Mouse (Mus musculus): ENCODE data around the gene 1810055G02Rik. TPM values are rescaled to one million over a fixed set of nuclear protein-coding genes. Genes with fewer than 3 reads are reported as not detected.

The 1810055G02Rik gene
- polyA plus RNA-seq, 1 experiment, result 61.9 TPM

DNA sequence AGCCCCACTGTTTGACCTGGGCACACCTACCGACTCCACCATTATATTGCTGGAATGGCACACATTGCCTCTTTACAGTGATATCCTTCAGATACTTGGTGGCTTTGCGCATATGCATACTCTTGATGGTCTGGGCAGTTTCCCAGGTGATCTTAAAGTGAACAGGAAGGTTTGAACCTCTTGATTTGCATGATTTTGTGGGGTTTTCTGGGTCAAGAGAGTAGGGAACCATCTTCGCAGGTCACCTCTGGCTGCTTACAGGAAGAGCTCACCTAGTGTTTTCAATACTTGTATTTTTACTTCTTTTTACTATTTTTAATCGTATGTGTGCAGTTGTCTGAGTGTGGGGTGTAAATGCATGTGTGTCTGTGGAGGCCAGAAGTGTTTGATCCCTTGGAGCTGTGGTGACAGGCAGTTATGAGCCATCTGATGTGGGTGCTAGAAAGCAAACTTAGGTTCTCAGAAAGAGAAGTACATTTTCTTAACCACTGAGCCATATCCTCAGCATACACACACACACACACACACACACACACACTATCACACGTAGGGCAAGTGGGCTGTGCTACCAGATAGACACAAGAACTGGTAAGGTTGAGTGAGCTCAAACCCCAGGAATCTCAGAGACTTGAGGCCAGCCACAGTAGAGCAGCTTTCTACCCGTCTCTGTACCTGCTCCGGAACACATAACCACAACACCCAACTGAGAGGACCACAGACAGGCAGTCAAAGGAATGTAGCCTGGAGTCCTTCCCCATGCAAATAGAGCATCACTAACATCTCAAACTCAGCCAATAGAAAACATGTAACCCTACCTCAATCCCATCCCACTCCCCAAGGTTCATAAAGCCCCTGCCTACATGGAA, 22.9 kb downstream of the 1810055G02Rik start:
- Histone ChIP-seq H3K27me3 (ENCODE audit: control insufficient read depth, insufficient read depth, insufficient read length) (no peaks in the 10 kb centered on the region), H3K36me3 (ENCODE audit: control insufficient read depth, insufficient read depth) (no peaks in the 10 kb centered on the region), H3ac (ENCODE audit: control insufficient read depth, insufficient read length, low read depth) (no peak overlapping the region), H3K4me3 (ENCODE audit: insufficient read depth, poor library complexity, severe bottlenecking) (no peak overlapping the region), H3K79me3 (ENCODE audit: low read depth) (no peaks in the 10 kb centered on the region), H3K79me2 (ENCODE audit: control insufficient read depth, insufficient read depth) (no peaks in the 10 kb centered on the region)
- TF ChIP-seq CTCF (IDR thresholded peaks at IDR 0.05; ENCODE audit: control insufficient read depth, insufficient read depth, insufficient read length) (no peak), CEBPB (IDR thresholded peaks at IDR 0.05; ENCODE audit: low read depth) (no peak), MAX (IDR thresholded peaks at IDR 0.05) (no peak), FOSL1 (IDR thresholded peaks at IDR 0.05; ENCODE audit: insufficient read depth, low read length, poor library complexity, severe bottlenecking) (no peak), USF1 (IDR thresholded peaks at IDR 0.05; ENCODE audit: low read depth) (no peak), MYOG (IDR thresholded peaks at IDR 0.05; ENCODE audit: control insufficient read depth, extremely low read depth, insufficient read length) (no peak), MYOD1 (IDR thresholded peaks at IDR 0.05; ENCODE audit: control insufficient read depth, insufficient read length, low read depth) (no peak)

DNA sequence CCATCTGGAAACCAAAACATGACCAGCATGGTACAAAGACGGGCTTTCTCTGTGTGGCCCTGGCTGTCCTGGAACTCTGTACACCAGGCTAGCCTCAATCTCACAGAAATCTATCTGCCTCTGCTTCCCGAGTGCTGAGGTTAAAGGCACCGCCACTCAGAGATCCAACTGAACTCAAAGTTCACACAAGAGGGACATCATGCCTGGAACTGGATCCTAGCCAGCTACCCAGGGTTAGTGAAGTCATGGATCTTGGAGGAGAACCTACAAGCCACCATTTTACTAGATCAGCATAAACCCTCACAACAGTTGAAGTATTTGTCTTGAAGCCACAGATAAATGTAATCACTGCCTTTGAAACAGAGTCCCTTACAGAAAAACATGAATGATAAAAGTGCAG, 27.9 kb downstream of the 1810055G02Rik start:
- no peak overlapping the region for H3ac ChIP-seq (ENCODE audit: control insufficient read depth, insufficient read length, low read depth)
- H3K27me3 ChIP-seq (ENCODE audit: control insufficient read depth, insufficient read depth, insufficient read length), result no peaks in the 10 kb centered on the region
- no peaks in the 10 kb centered on the region for H3K36me3 ChIP-seq (ENCODE audit: control insufficient read depth, insufficient read depth)
- no peaks in the 10 kb centered on the region for H3K79me3 ChIP-seq (ENCODE audit: low read depth)
- H3K79me2 ChIP-seq (ENCODE audit: control insufficient read depth, insufficient read depth), result no peaks in the 10 kb centered on the region
- TF ChIP-seq MYOD1 (IDR thresholded peaks at IDR 0.05; ENCODE audit: control insufficient read depth, insufficient read length, low read depth), result no peak
- TF ChIP-seq CEBPB (IDR thresholded peaks at IDR 0.05; ENCODE audit: low read depth), result no peak
- no peak for TF ChIP-seq CTCF (IDR thresholded peaks at IDR 0.05; ENCODE audit: control insufficient read depth, insufficient read depth, insufficient read length)
- no peak for TF ChIP-seq FOSL1 (IDR thresholded peaks at IDR 0.05; ENCODE audit: insufficient read depth, low read length, poor library complexity, severe bottlenecking)
- no peak for TF ChIP-seq MYOG (IDR thresholded peaks at IDR 0.05; ENCODE audit: control insufficient read depth, extremely low read depth, insufficient read length)
- TF ChIP-seq MAX (IDR thresholded peaks at IDR 0.05), result no peak
- TF ChIP-seq USF1 (IDR thresholded peaks at IDR 0.05; ENCODE audit: low read depth), result no peak
- H3K4me3 ChIP-seq (ENCODE audit: insufficient read depth, poor library complexity, severe bottlenecking), result no peak overlapping the region

DNA sequence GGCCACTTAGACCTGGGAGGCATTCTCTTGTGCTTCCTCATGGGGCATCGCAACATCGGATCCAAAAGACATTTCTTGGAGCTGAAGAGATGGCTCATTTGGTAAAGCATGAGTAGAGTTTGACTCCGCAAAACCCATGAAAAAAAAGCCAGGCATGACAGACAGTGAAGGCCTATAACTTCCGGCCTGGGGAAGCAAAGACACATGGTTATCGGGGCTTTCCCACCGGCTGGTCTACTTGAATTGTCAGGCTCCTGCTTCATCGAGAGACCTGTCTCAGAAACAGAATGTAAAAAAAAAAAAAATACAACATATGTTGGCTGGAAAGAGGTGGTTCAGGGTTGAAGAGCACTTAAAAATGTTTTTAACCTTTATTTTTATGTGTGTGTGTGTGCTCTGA, 31.6 kb downstream of the 1810055G02Rik start:
- Histone ChIP-seq H3K79me2 (ENCODE audit: control insufficient read depth, insufficient read depth) (no peaks in the 10 kb centered on the region), H3ac (ENCODE audit: control insufficient read depth, insufficient read length, low read depth) (no peak overlapping the region), H3K36me3 (ENCODE audit: control insufficient read depth, insufficient read depth) (no peaks in the 10 kb centered on the region), H3K27me3 (ENCODE audit: control insufficient read depth, insufficient read depth, insufficient read length) (no peaks in the 10 kb centered on the region), H3K4me3 (ENCODE audit: insufficient read depth, poor library complexity, severe bottlenecking) (no peak overlapping the region), H3K79me3 (ENCODE audit: low read depth) (no peaks in the 10 kb centered on the region)
- no peak for TF ChIP-seq USF1 (IDR thresholded peaks at IDR 0.05; ENCODE audit: low read depth)
- TF ChIP-seq MYOG (IDR thresholded peaks at IDR 0.05; ENCODE audit: control insufficient read depth, extremely low read depth, insufficient read length), result no peak
- TF ChIP-seq CTCF (IDR thresholded peaks at IDR 0.05; ENCODE audit: control insufficient read depth, insufficient read depth, insufficient read length), result no peak
- no peak for TF ChIP-seq MAX (IDR thresholded peaks at IDR 0.05)
- no peak for TF ChIP-seq CEBPB (IDR thresholded peaks at IDR 0.05; ENCODE audit: low read depth)
- no peak for TF ChIP-seq MYOD1 (IDR thresholded peaks at IDR 0.05; ENCODE audit: control insufficient read depth, insufficient read length, low read depth)
- TF ChIP-seq FOSL1 (IDR thresholded peaks at IDR 0.05; ENCODE audit: insufficient read depth, low read length, poor library complexity, severe bottlenecking), result no peak

DNA sequence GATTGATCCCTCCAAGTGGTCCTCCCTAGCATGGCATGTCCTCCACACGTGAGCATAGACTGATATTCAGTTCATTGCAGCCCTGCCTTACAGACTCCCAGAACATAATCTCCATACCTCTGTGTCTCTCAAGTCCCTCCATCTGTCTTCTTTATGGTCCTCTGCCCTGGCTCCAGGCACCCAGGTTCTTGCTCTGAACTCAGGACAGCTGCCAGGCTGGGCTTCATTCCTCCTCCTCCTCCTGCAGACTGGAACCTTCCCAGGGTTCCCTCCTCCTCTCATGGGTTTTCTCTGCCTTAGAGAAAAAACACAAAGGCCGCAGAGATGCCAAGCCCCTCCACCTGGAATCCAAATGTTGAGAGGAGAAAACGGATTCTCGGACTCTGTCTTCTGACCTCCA, 34.6 kb downstream of the 1810055G02Rik start:
- Histone ChIP-seq H3K36me3 (ENCODE audit: control insufficient read depth, insufficient read depth) (no peaks in the 10 kb centered on the region), H3ac (ENCODE audit: control insufficient read depth, insufficient read length, low read depth) (no peak overlapping the region), H3K79me2 (ENCODE audit: control insufficient read depth, insufficient read depth) (no peaks in the 10 kb centered on the region), H3K27me3 (ENCODE audit: control insufficient read depth, insufficient read depth, insufficient read length) (no peaks in the 10 kb centered on the region), H3K4me3 (ENCODE audit: insufficient read depth, poor library complexity, severe bottlenecking) (no peak overlapping the region), H3K79me3 (ENCODE audit: low read depth) (no peaks in the 10 kb centered on the region)
- TF ChIP-seq CEBPB (IDR thresholded peaks at IDR 0.05; ENCODE audit: low read depth), result no peak
- no peak for TF ChIP-seq USF1 (IDR thresholded peaks at IDR 0.05; ENCODE audit: low read depth)
- no peak for TF ChIP-seq CTCF (IDR thresholded peaks at IDR 0.05; ENCODE audit: control insufficient read depth, insufficient read depth, insufficient read length)
- TF ChIP-seq MYOD1 (IDR thresholded peaks at IDR 0.05; ENCODE audit: control insufficient read depth, insufficient read length, low read depth), result no peak
- no peak for TF ChIP-seq FOSL1 (IDR thresholded peaks at IDR 0.05; ENCODE audit: insufficient read depth, low read length, poor library complexity, severe bottlenecking)
- TF ChIP-seq MAX (IDR thresholded peaks at IDR 0.05), result no peak
- TF ChIP-seq MYOG (IDR thresholded peaks at IDR 0.05; ENCODE audit: control insufficient read depth, extremely low read depth, insufficient read length), result no peak

DNA sequence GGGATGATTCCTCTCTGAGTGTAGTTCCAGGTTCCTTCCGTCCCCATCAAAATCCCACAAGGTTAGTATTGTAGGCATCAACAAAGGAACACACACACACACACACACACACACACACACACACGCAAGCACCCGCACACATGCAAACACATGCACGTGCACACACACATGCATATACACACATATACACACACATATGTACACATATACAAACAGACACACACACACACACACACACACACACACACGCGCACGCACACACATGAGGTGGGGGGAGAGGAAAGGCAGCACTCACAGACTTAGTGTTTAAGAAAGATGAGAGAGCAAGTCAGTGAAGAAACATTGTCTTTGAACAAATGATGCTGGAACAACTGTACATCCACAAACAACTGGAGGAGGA, 35.3 kb downstream of the 1810055G02Rik start:
- no peak overlapping the region for H3ac ChIP-seq (ENCODE audit: control insufficient read depth, insufficient read length, low read depth)
- H3K4me3 ChIP-seq (ENCODE audit: insufficient read depth, poor library complexity, severe bottlenecking), result no peak overlapping the region
- no peaks in the 10 kb centered on the region for H3K79me3 ChIP-seq (ENCODE audit: low read depth)
- TF ChIP-seq MYOD1 (IDR thresholded peaks at IDR 0.05; ENCODE audit: control insufficient read depth, insufficient read length, low read depth) (no peak), CEBPB (IDR thresholded peaks at IDR 0.05; ENCODE audit: low read depth) (no peak), FOSL1 (IDR thresholded peaks at IDR 0.05; ENCODE audit: insufficient read depth, low read length, poor library complexity, severe bottlenecking) (no peak), CTCF (IDR thresholded peaks at IDR 0.05; ENCODE audit: control insufficient read depth, insufficient read depth, insufficient read length) (no peak), USF1 (IDR thresholded peaks at IDR 0.05; ENCODE audit: low read depth) (no peak), MAX (IDR thresholded peaks at IDR 0.05) (no peak)
- H3K27me3 ChIP-seq (ENCODE audit: control insufficient read depth, insufficient read depth, insufficient read length), result no peaks in the 10 kb centered on the region
- H3K36me3 ChIP-seq (ENCODE audit: control insufficient read depth, insufficient read depth), result no peaks in the 10 kb centered on the region
- H3K79me2 ChIP-seq (ENCODE audit: control insufficient read depth, insufficient read depth), result no peaks in the 10 kb centered on the region
